Mouse (Mus musculus) c-Kit-negative CD71-positive TER-119-positive erythroid progenitor cells, embryonic 14.5 days (primary cell): Measurements from ENCODE around the gene Oxa1l.
"Not testable (repeated sequence)": the region's sequence is repeated elsewhere in the genome, so short reads cannot be mapped to it uniquely, and the experiment has no call there.

Experiments
- DNase-seq: peaks from one replicate; pipeline ENCODE4 v3.0.0-alpha.2; 2013; ENCODE audit warnings: low read depth, low spot score

Gene Oxa1l

GRCm38 (mm10) chr14:54360577-54361340, at the start of gene Oxa1l:
Gene Oxa1l (plus strand): TSS chr14:54360834.
- peak; percentile 89 for DNase-seq

GRCm38 (mm10) chr14:54311763-54312162, 48.9 kb upstream of the Oxa1l start:
- DNase-seq: no peak

GRCm38 (mm10) chr14:54321556-54322376, 38.9 kb upstream of the Oxa1l start:
- no peak for DNase-seq

GRCm38 (mm10) chr14:54324486-54324885, 36.1 kb upstream of the Oxa1l start:
- DNase-seq: no peak

GRCm38 (mm10) chr14:54328548-54328947, 32.1 kb upstream of the Oxa1l start:
- DNase-seq: no peak

- DNase-seq: no peak
These were observed 31.4 kb upstream of the Oxa1l start for GRCm38 (mm10) chr14:54329201-54329600.

- DNase-seq: no peak
These were observed 29.5 kb upstream of the Oxa1l start for GRCm38 (mm10) chr14:54331178-54331577.

- no peak for DNase-seq
These were observed 28.2 kb upstream of the Oxa1l start for GRCm38 (mm10) chr14:54332176-54333074.

- no peak for DNase-seq
These were observed 27.0 kb upstream of the Oxa1l start for GRCm38 (mm10) chr14:54333452-54334189.

GRCm38 (mm10) chr14:54340836-54341235, 19.8 kb upstream of the Oxa1l start:
- DNase-seq: no peak

- not testable (repeated sequence) for DNase-seq
These were observed 18.8 kb upstream of the Oxa1l start for GRCm38 (mm10) chr14:54341807-54342206.

GRCm38 (mm10) chr14:54350773-54351541, 9.7 kb upstream of the Oxa1l start:
- not testable (repeated sequence) for DNase-seq

- DNase-seq: no peak
These were observed 8.3 kb upstream of the Oxa1l start for GRCm38 (mm10) chr14:54352314-54352713.

GRCm38 (mm10) chr14:54354406-54354805, 6.2 kb upstream of the Oxa1l start:
- DNase-seq: no peak

- no peak for DNase-seq
These were observed 2.5 kb downstream of the Oxa1l start for GRCm38 (mm10) chr14:54363156-54363555.

GRCm38 (mm10) chr14:54365026-54365645, 4.5 kb downstream of the Oxa1l start:
- no peak for DNase-seq

- no peak for DNase-seq
These were observed 5.9 kb downstream of the Oxa1l start for GRCm38 (mm10) chr14:54366581-54366980.

- DNase-seq: no peak
These were observed 6.9 kb downstream of the Oxa1l start for GRCm38 (mm10) chr14:54367429-54368060.

GRCm38 (mm10) chr14:54369372-54369771, 8.7 kb downstream of the Oxa1l start:
- DNase-seq: no peak
